Mouse (Mus musculus) frontal cortex, adult 2 months (tissue): ENCODE measurements at regions not wholly inside any gene's neighbourhood (a gene's known extent, or its start where the extent isn't known, plus 50 kb on each side); places are given as distances from the start of the nearest gene placed in this dataset.
A peak's percentile ranks its signal among the peaks of the same experiment; 100 is the strongest.
"Not testable (repeated sequence)": the region's sequence is repeated elsewhere in the genome, so short reads cannot be mapped to it uniquely, and the experiment has no call there.

Experiments used
- DNase-seq, 2 experiments: peaks; one replicate each; pipeline ENCODE4 v3.0.0; 2022; ENCODE audit warnings: low spot score in 1 of 2; ENCODE audit errors: extremely low spot score in 1 of 2

- no peak for DNase-seq
These were observed 77.6 kb downstream of the Elovl4 start for GRCm38 (mm10) chr9:83728428-83728827.

- peak; percentile 23 to 82 for DNase-seq
These were observed 78.5 kb downstream of the Elovl4 start for GRCm38 (mm10) chr9:83727462-83728189.

GRCm38 (mm10) chr9:83726979-83727378, 79.1 kb downstream of the Elovl4 start:
- no peak for DNase-seq

GRCm38 (mm10) chr9:83726105-83726504, 80.0 kb downstream of the Elovl4 start:
- DNase-seq: peak in 1 of 2 experiments; percentile 66

- DNase-seq: no peak
These were observed 80.5 kb downstream of the Elovl4 start for GRCm38 (mm10) chr9:83725545-83725944.

- no peak for DNase-seq
These were observed 85.1 kb downstream of the Elovl4 start for GRCm38 (mm10) chr9:83720982-83721381.

GRCm38 (mm10) chr9:83719811-83720210, 86.3 kb downstream of the Elovl4 start:
- DNase-seq: no peak

GRCm38 (mm10) chr9:83718084-83718483, 88.0 kb downstream of the Elovl4 start:
- not testable (repeated sequence) for DNase-seq

GRCm38 (mm10) chr9:83716101-83716763, 89.8 kb downstream of the Elovl4 start:
- DNase-seq: no peak

GRCm38 (mm10) chr9:83707361-83707760, 98.7 kb downstream of the Elovl4 start:
- DNase-seq: no peak

GRCm38 (mm10) chr9:83706071-83706470, 100.0 kb downstream of the Elovl4 start:
- DNase-seq: no peak

- no peak for DNase-seq
These were observed 101.9 kb downstream of the Elovl4 start for GRCm38 (mm10) chr9:83704186-83704585.

- DNase-seq: no peak
These were observed 105.2 kb downstream of the Elovl4 start for GRCm38 (mm10) chr9:83700916-83701315.

- no peak for DNase-seq
These were observed 106.0 kb downstream of the Elovl4 start for GRCm38 (mm10) chr9:83700056-83700455.

GRCm38 (mm10) chr9:83691332-83692198, 114.5 kb downstream of the Elovl4 start:
- DNase-seq: peak; percentile 57 to 90
